Mouse (Mus musculus): Measurements from ENCODE around the gene Lamc1.

- TF ChIP-seq POLR2A (IDR thresholded peaks at IDR 0.05; ENCODE audit: low read depth, low read length) (no peak), CTCF (IDR thresholded peaks at IDR 0.05; ENCODE audit: extremely low read depth, insufficient read depth, insufficient read length, insufficient replicate concordance) (no peak)
These were observed 39.7 kb downstream of the Lamc1 start for GRCm38 (mm10) chr1:153292892-153293291.

Data from spleen, adult 2 months (tissue).